Mouse (Mus musculus): ENCODE data around the gene Olfr520. TPM values are rescaled to one million over a fixed set of nuclear protein-coding genes. Genes with fewer than 3 reads are reported as not detected.
"Not testable (repeated sequence)": the region's sequence is repeated elsewhere in the genome, so short reads cannot be mapped to it uniquely, and the experiment has no call there.

Olfr520 gene
- polyA plus RNA-seq (2017; shearing (Covaris generic)), result not detected

DNA sequence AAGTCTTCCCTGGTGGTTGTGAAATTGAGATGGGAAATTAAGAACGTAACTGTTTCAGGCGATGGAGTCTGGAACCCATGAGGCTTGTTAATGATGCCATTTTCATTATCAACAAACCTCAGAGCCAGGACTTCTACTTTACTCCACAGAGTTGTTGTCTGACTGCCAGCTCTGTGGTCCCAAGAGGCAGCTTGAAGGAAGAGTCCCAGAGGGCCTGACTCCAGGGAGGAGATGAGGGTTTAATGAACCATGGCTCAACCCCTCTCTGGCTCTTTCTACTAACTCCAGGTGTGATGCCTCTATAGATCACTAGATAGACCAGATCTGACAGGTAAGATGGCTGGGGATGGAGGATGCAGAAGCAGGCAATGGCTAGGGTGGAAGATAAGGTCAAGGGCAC, at the start of gene Olfr520:
TSS of gene Olfr520 (plus strand) at position 301 of the 400 bp plus-strand sequence.
- no peak for ATAC-seq

DNA sequence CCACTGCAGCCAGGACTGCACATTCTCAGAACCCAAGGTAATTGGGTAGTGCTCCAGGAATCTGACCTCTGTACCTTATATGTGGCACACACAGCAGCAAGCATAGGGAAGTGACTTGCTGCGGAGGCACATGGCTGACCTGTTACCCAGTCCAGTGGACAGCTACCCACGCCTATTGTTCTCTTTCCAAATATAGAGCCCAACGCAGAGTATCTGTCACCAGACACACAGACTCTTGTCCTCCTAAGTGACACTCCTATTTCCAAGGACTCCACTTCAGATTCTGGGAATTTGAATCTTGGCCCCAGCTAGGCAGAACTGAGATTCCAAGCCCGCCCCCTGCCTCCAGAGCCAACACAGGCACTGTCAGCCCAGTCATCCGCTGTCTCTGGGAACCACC, 49.3 kb upstream of the Olfr520 start:
- no peak for ATAC-seq

DNA sequence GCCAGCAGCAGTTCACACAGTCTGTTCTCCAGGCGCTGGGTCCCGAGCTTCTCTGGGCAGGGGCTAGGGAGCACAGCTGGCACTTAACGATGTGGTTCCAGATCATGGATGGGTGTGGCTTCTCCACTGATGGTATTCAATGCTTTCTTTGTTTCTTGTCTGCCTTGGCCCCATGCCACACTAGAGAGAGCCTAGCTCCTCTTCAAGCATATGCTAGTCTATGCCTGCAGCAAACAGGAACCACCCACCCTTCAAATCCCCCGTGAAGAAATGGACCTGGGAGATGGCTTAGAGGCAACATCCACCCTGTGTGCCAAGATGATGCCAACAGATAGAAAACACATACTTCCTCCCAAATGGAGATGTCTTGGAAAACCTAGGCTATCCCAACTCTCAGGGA, 46.0 kb upstream of the Olfr520 start:
- ATAC-seq, result no peak

DNA sequence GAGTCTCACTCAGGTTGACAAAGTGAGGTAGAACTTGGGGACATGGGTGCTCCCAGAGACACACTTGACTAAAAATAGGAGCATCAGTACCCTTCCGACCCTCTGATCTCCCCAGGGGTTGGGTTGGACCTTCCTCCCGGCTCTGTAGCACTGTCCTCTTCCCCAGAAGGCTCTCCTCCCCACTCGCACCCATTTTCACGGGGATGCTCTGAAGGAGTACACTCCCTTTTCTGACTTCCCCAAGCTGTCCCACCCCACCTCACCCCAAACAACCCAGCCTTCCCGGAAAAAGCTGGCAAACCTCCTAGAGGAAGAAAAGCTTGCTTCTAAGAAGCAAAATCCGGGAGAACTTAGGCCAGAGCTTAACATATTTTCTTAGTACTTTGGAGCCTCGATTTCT, 39.3 kb upstream of the Olfr520 start:
- no peak for ATAC-seq

- ATAC-seq, result no peak
These were observed 37.7 kb upstream of the Olfr520 start for GRCm38 (mm10) chr7:99692396-99692795.

- ATAC-seq, result no peak
These were observed 36.7 kb upstream of the Olfr520 start for GRCm38 (mm10) chr7:99693387-99693786.

DNA sequence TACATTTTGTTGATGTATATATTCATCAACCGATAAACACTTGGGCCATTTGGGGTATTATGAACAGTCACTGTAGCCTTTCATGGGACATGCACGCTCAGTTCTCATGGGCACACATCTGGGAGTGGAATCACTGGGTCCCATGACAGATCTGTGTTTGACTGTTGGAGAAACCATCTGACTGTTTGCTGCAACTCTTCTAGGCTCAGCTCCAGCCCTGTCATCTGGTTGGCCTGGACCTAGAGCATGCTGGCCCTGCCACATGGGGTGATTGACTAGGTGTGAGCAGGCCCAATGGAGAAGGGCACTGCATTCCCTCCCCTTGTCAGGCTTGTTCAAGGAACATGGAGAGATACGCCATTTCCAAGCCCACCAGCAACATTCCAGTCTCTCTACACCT, 36.1 kb upstream of the Olfr520 start:
- ATAC-seq, result no peak

GRCm38 (mm10) chr7:99694424-99694823, 35.6 kb upstream of the Olfr520 start:
- ATAC-seq, result not testable (repeated sequence)

GRCm38 (mm10) chr7:99695471-99696057, 34.5 kb upstream of the Olfr520 start:
- ATAC-seq, result no peak

DNA sequence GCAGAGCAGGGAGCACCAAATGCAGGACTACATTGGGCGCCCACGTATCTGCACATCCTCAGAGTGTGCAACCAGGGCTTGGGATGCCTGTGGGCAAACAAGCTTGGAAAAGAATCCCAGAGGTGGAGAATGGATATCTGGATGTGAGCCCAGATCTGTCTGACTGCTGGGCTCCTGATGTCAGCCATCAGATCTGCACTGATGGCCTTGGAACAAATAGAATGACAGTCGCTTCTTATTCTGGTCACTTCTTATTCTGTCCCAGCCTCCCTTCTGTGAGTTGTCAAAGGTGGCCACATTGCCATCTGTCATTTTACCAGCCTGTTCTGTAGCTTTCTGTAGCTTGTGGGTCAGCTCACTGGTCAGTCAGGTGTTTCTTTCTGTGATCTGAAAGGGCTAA, 31.5 kb upstream of the Olfr520 start:
- ATAC-seq, result no peak

DNA sequence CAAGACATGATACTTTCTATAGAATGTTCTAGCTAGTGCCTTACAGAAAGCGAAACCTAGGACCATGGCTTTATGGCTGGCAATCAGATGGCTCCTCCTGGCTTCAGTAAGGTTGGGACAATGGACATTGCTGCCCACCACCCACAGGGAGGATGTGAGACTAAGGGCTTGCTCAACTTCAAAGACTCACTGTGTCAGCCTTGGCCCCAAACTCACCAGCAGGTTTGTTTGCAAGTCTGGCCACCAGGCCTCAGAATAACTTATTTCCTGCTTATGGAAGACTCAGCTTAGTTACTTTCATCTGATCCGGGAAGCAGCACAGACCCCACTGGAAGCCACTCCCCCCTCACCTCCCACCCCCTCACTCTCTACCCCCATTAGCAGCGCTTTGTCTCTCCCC, 31.0 kb upstream of the Olfr520 start:
- ATAC-seq, result no peak

DNA sequence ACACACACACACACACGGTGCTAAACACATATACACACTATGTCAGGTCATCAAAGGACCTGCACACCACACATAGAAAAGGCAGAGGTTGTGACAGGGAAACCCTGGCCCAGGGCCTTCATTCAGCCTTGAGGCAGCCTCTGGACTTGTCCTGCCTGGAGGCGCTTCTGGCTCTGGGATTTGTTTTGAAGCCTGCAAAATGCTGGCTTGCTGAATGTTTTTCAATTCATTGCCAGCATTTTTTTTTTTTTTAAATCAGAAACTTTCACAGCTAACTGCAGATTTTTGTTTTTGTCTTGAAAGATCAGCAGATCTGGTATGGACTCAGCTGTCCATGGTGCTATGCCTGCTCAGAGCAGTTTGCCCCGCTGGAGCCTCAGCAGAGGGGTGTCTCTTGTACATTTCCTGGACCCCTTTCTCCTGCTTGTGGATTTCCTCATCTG, 30.3 kb upstream of the Olfr520 start:
- ATAC-seq, result no peak

- ATAC-seq, result no peak
These were observed 29.4 kb upstream of the Olfr520 start for GRCm38 (mm10) chr7:99700641-99701040.

DNA sequence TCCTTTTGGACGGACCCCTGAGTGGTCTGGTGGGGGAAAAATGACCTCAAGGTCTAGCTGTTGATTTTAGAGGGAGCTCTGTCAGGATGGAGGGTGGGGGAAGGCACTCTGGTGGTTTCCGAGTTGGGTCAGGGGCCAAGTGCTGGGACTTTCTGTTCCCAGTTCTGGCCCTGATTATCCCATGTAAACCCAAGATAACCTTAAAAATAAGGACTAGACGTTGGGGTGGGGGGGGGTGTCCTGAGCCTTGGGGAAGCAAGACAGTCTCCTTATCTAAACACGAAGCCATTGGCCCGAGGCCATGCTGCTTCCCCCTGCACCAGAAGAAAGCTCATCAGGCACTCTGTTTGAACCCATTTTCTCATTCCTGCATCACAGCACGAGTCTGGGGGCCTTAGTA, 27.9 kb upstream of the Olfr520 start:
- ATAC-seq, result no peak

DNA sequence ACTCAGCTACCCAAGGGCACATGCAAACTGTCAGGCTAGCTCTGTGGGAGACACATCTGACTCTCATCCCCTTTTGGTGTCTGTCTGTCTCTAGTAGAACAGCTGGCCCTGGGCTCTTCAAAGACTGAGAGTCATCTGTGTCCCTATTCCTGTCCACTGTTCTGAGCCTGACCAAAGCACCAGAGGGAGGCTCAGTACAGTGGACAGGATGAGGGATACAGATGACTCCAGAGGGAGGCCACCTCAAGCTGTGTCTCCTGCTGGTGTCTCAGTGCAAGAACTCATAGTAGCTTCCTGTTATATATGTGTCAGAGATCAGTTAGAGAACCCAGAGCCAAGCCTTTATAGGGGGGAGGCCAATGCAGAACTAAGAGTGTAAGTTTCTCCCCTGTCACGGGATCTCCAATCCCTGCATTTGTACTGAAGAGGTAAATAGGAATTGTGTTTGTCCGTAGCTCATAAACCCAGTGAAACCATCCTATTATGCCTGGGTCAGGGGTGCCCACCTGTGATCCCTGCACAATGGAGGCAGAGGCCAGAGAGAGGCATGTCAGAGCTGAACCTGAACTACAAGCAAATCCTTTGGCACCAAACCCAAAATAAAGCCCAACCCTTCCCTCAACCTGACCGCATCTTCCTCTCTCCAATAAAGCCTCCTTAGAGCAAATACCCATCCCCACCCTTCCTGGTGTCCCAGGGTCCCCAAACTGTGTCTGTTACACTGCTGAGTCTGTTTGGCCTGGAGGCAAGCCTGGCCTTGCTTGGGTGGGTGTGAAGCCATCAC, 25.1 kb upstream of the Olfr520 start:
- ATAC-seq, result no peak

- no peak for ATAC-seq
These were observed 23.6 kb upstream of the Olfr520 start for GRCm38 (mm10) chr7:99706341-99707037.

DNA sequence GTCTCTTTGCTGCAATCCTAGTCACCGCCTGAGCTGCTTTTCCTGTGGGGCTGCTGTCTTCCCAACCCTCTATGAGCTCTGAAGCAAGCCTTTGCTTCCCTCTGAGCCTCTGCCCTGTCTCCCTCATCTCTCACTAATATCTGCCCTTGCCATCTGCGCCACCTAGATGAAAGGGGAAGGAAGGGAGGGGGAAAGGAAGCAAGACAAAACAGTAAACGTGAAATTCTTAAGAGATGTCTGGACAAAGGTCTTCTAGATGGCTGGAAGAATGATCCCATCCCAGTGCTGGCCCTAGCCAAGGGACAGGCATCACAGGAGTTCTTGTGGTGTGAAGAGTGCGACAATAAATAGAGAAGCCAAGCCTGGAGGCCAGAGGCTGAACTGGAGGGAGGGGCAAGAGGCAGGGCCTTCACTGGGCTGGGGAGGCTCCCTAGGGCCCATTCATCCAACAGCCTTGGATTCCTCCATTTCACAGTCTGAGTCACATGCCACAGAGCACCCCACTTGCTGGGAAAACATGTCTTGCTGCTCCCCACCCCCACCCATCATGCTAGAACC, 23.0 kb upstream of the Olfr520 start:
- no peak for ATAC-seq

DNA sequence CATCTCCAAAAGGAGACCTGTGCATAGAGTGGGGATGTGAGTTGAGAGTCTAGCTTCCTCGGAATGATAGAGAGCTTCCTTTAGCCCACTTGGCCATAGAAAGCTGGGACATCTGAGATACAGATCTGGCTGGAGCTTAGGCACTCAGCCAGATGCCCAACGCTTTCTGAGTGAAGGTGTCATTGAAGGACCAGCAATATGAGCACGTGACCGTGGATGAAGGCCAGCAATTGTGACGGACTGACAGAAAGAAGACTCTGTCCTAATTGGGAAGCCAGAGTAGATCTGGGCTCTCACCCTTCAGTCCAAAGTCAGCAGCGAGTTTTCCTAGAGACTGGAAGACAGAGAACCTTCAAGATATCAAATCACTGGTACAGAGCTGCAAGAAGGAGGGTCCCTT, 22.4 kb upstream of the Olfr520 start:
- no peak for ATAC-seq

GRCm38 (mm10) chr7:99708301-99708721, 21.8 kb upstream of the Olfr520 start:
- no peak for ATAC-seq

GRCm38 (mm10) chr7:99708750-99709149, 21.3 kb upstream of the Olfr520 start:
- ATAC-seq, result no peak

GRCm38 (mm10) chr7:99709992-99710391, 20.1 kb upstream of the Olfr520 start:
- no peak for ATAC-seq

DNA sequence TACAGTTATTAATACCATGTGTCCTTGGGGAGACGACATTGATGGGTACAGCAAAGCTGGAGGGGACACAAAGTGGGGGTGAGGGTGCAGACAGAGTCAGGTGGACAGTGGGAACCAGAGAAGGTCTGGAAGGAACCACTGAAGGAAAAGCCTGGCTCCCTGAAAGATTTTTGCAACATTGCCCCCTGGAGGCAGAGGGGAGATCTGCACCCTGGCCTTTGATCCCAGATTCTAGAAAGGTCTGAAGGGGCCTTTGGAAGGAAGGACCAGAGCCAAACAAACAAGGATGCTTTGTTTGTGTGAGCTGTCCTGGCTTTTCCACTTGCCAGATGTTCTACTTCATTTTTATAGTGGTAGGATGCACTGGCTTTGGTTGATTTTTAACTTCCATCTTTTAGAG, 19.6 kb upstream of the Olfr520 start:
- ATAC-seq, result no peak

- ATAC-seq, result no peak
These were observed 18.9 kb upstream of the Olfr520 start, which contains the start of gene Slco2b1 for GRCm38 (mm10) chr7:99711166-99711565. Gene Slco2b1, minus strand, starts transcription at chr7:99711340.
